Mouse (Mus musculus) left cerebral cortex, adult 9 months (tissue): ENCODE measurements around the gene Chrna3.
A peak's percentile ranks its signal among the peaks of the same experiment; 100 is the strongest.

ENCODE experiments used
- DNase-seq, 2 experiments: peaks; one replicate each; pipeline ENCODE4 v3.0.0; 2022; ENCODE audit warnings: low spot score in 2 of 2

Chrna3 gene

GRCm38 (mm10) chr9:55026275-55026663 lies at the start of gene Chrna3:
Chrna3 (minus strand) TSS chr9:55026562.
- no peak for DNase-seq

GRCm38 (mm10) chr9:55067965-55068265 lies 41.6 kb upstream of the Chrna3 start:
- no peak for DNase-seq

- peak in 1 of 2 experiments; percentile 12 for DNase-seq
Observed at GRCm38 (mm10) chr9:55067260-55067964, 41.0 kb upstream of the Chrna3 start.

- no peak for DNase-seq
Observed at GRCm38 (mm10) chr9:55065241-55065640, 38.9 kb upstream of the Chrna3 start.

- DNase-seq, result no peak
Observed at GRCm38 (mm10) chr9:55058067-55058466, 31.7 kb upstream of the Chrna3 start.

GRCm38 (mm10) chr9:55055386-55055930 lies 29.1 kb upstream of the Chrna3 start:
- no peak for DNase-seq

- no peak for DNase-seq
Observed at GRCm38 (mm10) chr9:55048211-55048880, 22.0 kb upstream of the Chrna3 start, which contains the start of gene Chrnb4. Chrnb4 (minus strand) TSS chr9:55048779.

- no peak for DNase-seq
Observed at GRCm38 (mm10) chr9:55046764-55047163, 20.4 kb upstream of the Chrna3 start.

- DNase-seq, result no peak
Observed at GRCm38 (mm10) chr9:55045001-55045400, 18.6 kb upstream of the Chrna3 start.

GRCm38 (mm10) chr9:55043688-55044087 lies 17.3 kb upstream of the Chrna3 start:
- no peak for DNase-seq

GRCm38 (mm10) chr9:55041389-55041788 lies 15.0 kb upstream of the Chrna3 start:
- DNase-seq, result no peak

GRCm38 (mm10) chr9:55039983-55040382 lies 13.6 kb upstream of the Chrna3 start:
- no peak for DNase-seq

- no peak for DNase-seq
Observed at GRCm38 (mm10) chr9:55038948-55039347, 12.6 kb upstream of the Chrna3 start.

GRCm38 (mm10) chr9:55031435-55032167 lies 5.2 kb upstream of the Chrna3 start:
- no peak for DNase-seq

GRCm38 (mm10) chr9:55025534-55026274 lies 658 bp downstream of the Chrna3 start:
- DNase-seq, result no peak

- DNase-seq, result peak in 1 of 2 experiments; percentile 76
Observed at GRCm38 (mm10) chr9:55023902-55024583, 2.3 kb downstream of the Chrna3 start.

GRCm38 (mm10) chr9:55023326-55023725 lies 3.0 kb downstream of the Chrna3 start:
- no peak for DNase-seq

GRCm38 (mm10) chr9:55016926-55017325 lies 9.4 kb downstream of the Chrna3 start:
- no peak for DNase-seq

GRCm38 (mm10) chr9:55010588-55011350 lies 15.6 kb downstream of the Chrna3 start:
- no peak for DNase-seq

GRCm38 (mm10) chr9:55009692-55010091 lies 16.7 kb downstream of the Chrna3 start:
- DNase-seq, result no peak
